In the genomic region with DNA sequence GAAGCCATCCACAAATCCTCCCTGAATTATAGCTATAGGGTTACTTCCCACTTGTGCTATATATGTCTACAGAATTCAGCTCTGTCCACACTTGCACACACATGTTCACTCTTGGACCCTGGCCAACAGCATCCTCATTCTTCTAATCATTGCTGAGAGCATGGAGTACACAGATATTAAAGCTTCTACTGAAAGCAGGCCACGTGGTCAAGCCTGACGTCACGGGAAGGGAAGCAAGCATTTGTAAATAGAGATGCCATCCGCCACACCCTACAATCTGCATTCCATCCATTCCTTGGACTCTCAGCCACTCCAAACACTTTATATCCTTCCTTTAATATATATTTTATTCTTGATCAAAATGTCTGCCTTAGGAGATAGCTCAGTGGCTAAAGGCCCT, we compare ENCODE assay signal across 9 mouse cellular contexts.
"Had no signal": no experiment of that assay in that cellular context is flagged by ENCODE, and none has a peak within 500 bp of the region (broad histone marks: within the 10 kb centered on the region; RNA-seq: fewer than 3 reads in every experiment).

No protein-coding gene starts in this region.

- H3K4me2 ChIP-seq: limb, embryonic 13.5 days; lung, embryonic 15.5 days; neural tube, embryonic 12.5 days had no signal

- DNase-seq: kidney, postnatal 10 days; kidney, postnatal 4 days; left cerebral cortex, postnatal 4 days; midbrain, embryonic 14.5 days; thymus, postnatal 4 days had no signal

- H3K27me3 ChIP-seq: limb, embryonic 13.5 days; lung, embryonic 15.5 days; neural tube, embryonic 12.5 days had no signal

- H3K36me3 ChIP-seq: limb, embryonic 13.5 days; lung, embryonic 15.5 days; neural tube, embryonic 12.5 days had no signal

- H3K4me3 ChIP-seq: layer of hippocampus, adult 2 months; limb, embryonic 13.5 days; lung, embryonic 15.5 days; neural tube, embryonic 12.5 days had no signal
